Mouse (Mus musculus) liver (tissue): ENCODE results near the gene Gm28230.

Experiments
- DNase-seq: peaks from one replicate; pipeline ENCODE4 v3.0.0-alpha.2; 2020; ENCODE audit warnings: mixed read lengths

The Gm28230 gene

DNA sequence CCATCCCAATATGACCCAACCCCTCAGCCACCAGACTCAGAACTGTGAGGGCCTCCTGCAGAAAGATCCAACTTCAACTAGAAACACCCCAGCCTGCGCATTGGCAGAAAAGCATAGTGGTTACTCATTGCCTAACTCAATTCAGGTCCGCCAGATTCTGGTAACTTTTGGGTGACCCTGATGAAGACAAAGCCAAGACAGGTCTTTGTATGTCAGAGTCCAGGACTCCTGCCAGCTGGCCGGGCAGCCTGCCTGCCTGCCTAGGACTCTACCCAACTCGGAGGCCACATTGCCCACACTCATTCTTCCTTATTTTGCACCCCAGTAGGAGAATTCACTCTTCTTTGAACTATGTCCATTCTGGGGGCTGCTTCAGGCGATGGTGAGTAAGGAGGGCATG lies at the start of gene Gm28230:
Gm28230 (plus strand) TSS at position 178 of the 400 bp plus-strand sequence.
- no peak for DNase-seq

- no peak for DNase-seq
These were observed 49.4 kb upstream of the Gm28230 start for GRCm38 (mm10) chr2:74677106-74677505.

GRCm38 (mm10) chr2:74678891-74679595 lies 47.5 kb upstream of the Gm28230 start, which contains the start of gene Hoxd11:
TSS of gene Hoxd11 (plus strand) at chr2:74679557.
- no peak for DNase-seq

GRCm38 (mm10) chr2:74679596-74679971 lies 46.9 kb upstream of the Gm28230 start:
- no peak for DNase-seq

GRCm38 (mm10) chr2:74679980-74680379 lies 46.5 kb upstream of the Gm28230 start:
- no peak for DNase-seq

GRCm38 (mm10) chr2:74680561-74681398 lies 45.7 kb upstream of the Gm28230 start:
- DNase-seq, result no peak

GRCm38 (mm10) chr2:74681594-74682531 lies 44.7 kb upstream of the Gm28230 start:
- DNase-seq, result no peak

DNA sequence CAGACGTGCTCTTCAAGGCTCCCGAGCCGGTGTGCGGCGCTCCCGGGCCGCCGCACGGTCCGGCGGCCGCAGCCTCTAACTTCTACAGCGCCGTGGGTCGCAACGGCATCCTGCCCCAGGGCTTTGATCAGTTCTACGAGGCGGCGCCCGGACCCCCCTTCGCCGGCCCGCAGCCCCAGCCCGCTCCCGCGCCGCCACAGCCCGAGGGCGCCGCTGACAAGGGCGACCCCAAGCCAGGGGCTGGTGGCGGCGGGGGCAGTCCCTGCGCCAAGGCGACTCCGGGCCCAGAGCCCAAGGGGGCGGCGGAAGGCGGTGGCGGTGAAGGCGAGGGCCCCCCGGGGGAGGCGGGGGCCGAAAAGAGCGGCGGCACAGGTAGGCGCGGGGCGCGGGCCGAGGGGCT lies 43.7 kb upstream of the Gm28230 start:
- no peak for DNase-seq

DNA sequence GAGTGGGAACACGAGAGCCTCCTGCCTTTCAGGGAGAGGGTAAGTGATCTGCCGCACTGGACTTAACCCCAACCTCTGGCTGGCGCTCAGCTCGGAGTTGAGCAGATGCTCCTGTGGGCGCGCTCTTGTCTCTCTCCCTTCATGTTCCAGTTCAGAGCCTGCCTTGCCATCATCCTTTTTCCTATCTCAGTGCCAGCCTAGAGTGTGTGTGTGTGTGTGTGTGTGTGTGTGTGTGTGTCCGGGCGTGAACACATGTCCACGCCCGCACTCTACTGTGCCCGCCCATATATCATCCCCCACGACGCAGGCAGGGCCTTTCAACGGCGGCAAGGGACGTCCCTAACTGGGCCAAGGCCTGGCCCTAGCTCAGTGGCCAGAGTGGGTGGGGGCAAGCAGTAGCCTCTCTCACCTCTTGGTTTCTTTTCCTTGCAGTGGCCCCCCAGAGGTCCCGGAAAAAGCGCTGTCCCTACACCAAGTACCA lies 43.0 kb upstream of the Gm28230 start:
- no peak for DNase-seq

- DNase-seq, result no peak
These were observed 42.4 kb upstream of the Gm28230 start for GRCm38 (mm10) chr2:74684106-74684505.

DNA sequence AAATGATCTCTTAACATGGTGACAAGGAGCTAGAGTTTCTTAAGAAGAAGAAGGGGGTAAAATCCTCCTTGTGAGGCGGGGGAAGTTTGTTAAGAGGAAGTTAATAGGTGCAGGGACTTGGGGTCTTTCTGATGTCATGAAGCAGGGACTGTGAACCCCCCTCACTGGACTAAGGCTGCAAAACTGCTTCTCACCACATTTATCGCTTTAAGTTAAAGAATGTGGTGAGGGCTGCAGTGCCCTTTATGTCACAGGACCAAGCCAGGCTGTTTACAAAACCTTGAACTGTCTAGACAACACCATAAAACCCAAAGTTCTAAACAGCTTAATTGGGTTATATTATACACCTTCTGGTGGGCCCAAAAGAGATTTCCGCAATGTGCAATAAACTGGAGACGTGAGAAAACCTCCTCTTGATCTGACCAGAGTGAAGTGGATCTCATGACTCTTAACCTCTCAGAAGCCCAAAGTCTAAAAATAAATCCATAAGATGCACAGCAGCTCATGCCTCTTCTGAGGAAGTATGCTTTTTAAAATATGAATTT lies 41.4 kb upstream of the Gm28230 start:
- DNase-seq, result no peak

- peak; percentile 48 for DNase-seq
These were observed 40.1 kb upstream of the Gm28230 start for GRCm38 (mm10) chr2:74686301-74686987.

- no peak for DNase-seq
These were observed 39.4 kb upstream of the Gm28230 start for GRCm38 (mm10) chr2:74686988-74687697.

- no peak for DNase-seq
These were observed 38.6 kb upstream of the Gm28230 start for GRCm38 (mm10) chr2:74687698-74688555.

- DNase-seq, result no peak
These were observed 37.5 kb upstream of the Gm28230 start for GRCm38 (mm10) chr2:74688795-74689573.

- DNase-seq, result no peak
These were observed 36.8 kb upstream of the Gm28230 start for GRCm38 (mm10) chr2:74689574-74690337.

- DNase-seq, result no peak
These were observed 36.2 kb upstream of the Gm28230 start for GRCm38 (mm10) chr2:74690338-74690716.
